Mouse (Mus musculus): ENCODE data around the gene Tmem177. TPM values are rescaled to one million over a fixed set of nuclear protein-coding genes. Genes with fewer than 3 reads are reported as not detected.

The Tmem177 gene
- 10 to 100 TPM in 2 of 4 experiments, 1 to 10 TPM in 2; 9.6 to 12.2 (median 10.4) TPM for total RNA-seq (2022)

DNA sequence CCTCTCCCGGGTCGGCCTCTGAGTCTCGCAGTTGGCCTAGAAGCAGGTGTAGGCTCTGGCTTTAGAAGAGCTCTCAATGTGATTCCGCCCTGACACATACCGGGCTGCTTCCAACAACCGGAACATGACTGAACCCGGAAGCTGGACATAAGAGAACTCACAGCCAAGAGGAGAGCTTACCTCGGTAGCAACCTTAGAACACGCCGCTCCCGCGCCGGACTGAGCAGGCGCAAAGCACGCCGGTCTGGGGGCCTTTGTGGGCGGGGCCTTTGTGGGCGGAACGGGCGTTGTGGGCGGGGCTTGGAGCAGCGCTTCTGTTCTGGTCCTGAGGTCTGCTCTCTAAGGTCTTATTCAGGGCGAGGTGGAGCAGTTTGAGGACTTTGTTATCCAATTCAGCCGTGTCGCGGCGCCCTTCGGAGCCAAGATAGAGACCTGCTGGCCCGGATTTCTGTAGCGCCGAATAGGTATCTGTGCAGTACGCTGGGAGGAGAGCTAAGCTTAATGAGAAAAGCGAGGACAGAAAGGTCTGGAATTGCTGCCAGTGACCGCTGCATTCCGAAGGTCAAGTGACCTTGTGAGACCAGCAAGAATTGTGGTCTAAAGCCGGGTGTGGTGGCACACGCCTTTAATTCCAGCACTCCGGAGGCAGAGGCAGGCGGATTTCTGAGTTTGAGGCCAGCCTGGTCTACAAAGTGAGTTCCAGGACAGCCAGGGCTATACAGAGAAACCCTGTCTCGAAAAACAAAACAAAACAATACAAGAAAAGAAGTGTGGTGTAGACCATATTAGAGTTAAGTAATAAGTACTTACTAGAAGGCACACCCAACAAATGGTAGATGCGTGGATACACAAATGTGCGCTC is at the start of gene Tmem177:
Gene Tmem177 (minus strand): TSS at position 256 of the 862 bp plus-strand sequence.
- peak; percentile 95 for DNase-seq (ENCODE audit: low spot score)

DNA sequence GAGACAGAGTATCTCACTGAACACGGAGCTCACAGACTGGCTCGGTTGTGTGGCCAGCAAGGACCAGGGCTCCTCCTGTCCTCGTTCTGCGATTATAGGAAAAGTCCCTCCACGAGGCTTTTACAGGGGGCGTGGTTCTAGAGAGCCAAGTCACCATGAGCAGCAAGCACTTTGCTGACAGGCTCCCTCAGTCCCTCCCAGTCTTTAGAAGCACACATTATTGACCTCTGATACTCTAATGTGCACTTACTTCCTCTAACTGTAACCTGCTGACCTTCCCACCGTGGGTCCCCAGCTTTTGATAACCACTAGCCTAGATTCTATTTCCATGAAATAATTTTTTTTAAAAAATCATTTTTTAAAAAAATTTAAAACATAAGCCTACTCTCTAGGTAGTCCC is 46.9 kb upstream of the Tmem177 start:
- DNase-seq (ENCODE audit: low spot score), result no peak

DNA sequence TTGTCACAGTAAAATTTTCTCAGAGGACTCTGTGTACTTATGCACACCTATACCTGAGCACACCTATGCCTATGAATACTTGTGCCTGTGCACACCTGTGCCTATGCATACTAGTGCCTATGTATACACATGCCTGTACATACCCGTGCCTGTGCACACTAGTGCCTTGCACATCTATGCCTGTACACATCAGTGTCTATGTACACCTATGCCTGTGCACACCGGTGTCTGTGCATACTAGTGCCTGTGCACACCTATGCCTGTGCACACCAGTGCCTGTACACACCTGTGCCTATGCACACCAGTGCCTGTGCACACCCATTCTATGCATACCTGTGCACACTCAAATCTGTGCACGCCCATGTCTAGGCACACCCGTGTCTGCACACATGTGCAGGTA is 46.5 kb upstream of the Tmem177 start:
- DNase-seq (ENCODE audit: low spot score), result no peak

DNA sequence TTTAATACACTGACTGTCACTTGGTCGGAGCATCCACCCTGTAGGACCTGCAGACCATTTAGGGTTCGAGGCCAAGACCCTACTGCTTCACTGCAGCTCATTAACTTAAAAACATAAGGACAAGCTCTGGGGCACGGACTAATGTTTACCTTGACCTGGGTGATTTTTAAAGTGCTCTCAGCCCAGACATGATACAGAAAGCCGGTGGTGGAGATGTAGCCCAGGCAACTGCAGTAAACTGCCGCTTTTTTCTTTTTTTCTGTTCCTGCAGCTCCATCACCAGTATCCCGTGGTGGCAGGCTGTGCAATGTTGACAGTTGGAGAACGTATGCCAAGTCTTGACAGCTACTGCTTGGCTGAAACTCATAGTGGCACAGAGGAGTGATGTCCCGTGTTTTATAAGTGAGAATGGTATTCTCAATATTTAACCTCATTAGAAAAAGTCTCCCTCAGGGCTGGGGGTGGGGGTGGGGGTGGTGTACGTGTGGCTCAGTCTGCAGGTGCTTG is 44.8 kb upstream of the Tmem177 start:
- DNase-seq (ENCODE audit: low spot score), result no peak

DNA sequence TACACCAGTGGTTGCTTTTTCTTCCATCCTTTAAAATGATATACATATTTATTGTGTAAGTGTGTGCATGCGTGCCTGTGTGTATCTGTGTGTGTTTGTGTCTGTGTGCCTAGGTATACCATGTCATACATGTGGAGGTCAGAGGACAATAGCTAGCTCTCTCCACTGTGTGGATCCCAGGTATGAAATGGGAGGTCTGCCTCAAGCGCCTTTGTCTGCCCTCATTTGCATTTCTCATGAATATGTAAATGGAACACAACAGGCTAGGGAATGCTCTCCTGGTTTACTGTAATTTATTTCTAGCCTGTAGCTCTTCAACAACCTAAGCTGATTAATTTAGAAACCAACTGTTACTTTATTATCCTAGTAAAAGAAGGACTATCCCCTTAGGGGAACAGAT is 41.7 kb upstream of the Tmem177 start:
- DNase-seq (ENCODE audit: low spot score), result no peak

DNA sequence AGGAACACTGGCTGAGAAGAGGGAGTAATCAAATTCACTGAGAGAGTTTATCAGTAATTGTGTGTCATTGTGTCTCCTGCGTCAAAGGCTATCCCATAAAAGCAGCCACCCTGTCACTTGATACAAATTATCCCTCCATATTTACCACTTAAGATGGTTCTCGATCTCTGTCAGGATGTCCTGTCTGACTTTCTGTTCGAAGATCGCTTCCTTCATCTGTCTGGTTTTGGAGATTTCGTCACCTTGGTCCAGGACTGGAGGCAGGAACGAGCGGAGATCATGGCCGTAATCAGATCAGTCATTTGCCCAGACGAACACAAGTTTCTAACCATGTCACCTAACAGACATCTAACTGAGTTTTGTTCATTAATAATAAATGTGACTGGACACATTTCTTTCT is 40.4 kb upstream of the Tmem177 start:
- no peak for DNase-seq (ENCODE audit: low spot score)

DNA sequence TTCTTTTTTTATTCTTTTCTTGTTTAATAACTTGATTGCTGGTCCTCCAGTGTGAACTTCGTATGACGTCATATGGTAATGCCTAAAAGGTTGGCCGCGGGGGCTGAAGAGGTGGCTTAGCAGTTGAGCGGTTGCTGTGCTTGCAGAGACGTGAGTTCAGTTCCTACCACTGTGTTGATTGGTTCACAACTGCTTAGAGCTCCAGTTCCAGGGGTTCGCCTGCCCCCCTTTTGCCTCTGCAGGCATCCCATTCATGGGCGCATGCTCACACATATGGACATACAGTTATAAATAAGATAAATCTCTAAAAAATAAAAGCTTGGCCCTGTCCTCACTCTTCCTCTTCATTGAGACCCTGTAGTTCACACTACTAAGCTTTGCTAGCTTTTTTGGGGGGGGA is 37.1 kb upstream of the Tmem177 start:
- no peak for DNase-seq (ENCODE audit: low spot score)

DNA sequence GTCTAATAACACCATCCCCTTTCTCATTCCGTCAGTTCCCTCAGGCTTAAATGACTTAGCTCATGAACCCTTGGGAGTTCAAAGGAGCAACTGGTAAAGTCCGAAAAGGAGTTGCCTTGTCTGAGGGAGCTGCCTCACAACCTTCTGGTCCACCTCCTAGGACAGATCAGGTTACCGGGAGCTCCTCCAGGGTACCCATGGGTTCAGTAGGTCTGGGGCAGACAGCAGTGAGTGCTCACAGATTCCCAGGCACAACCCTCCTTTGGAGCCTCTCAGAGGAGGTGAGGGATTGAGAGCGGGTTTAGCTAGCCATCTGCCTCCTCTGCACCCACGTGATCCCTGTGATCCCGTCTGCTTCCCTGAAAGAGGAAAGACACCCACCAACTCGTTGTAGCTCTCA is 23.9 kb upstream of the Tmem177 start:
- no peak for DNase-seq (ENCODE audit: low spot score)

DNA sequence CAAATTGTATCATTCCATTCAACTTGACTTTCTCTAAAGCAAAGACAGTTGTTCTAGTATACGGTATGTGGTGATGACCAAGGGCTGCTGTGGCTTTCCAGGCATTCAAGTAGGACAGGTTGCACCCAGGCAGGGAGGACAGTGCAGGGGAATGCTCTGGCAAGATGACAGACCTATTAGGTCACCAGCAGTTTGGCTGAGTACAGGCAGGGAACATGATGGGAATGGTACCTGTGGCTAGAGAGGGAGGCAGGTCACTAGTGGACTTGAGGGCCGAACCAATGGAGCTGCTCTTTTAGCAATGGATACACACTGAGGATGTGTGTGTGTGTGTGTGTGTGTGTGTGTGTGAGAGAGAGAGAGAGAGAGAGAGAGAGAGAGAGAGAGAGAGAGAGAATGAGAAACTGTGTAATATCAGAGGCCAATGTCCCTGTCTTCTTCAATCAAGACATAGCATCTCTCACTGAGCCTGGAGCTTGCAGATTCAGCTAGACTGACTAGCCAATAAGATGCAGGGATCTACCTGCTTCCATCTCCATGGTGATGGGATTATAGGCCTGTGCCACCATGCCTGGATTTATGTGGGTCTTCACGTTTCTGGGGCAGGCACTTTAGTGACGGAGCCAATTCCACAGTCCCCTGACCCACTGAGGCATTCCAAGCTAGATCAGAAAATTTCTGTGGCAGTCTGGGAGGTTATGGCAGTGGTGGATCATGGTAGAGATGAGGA is 18.6 kb upstream of the Tmem177 start:
- no peak for DNase-seq (ENCODE audit: low spot score)

DNA sequence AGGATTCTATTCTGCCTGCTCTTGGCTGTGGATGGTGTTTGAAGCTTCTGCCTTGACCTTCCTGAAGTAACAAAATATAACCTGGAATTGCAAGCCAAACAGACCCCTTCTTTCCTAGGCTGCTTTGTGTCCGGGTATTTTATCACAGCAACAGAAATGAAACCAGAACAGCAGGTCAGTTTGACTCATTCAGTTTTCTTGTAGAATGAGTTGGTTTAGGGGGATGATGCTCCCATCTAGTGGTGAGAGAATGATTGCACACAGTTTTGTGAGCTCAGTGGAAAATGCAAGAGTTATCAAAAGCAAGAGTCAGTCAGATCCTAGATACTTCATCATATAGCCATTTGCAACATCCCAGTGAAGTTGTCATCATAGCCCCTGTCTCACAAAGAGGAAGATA is 16.7 kb upstream of the Tmem177 start:
- DNase-seq (ENCODE audit: low spot score), result peak; percentile 11

DNA sequence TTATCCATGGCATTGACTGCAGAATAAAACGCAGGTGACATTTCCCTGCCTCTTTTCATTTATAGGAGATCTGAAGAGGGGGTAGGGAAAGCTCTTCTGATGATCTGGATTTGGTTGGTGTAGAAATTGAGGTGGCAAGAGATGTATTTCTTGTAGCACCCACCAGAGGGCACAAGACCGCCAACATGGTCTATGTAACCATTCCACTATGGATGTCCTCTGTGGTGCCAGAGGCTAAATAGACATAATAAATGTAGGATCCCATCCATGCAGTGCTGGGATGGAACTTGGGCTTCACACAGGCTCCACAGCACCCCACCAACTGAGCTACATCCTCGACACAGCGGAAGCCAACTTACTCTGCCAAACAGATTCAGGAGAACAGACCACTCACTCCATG is 6.3 kb upstream of the Tmem177 start:
- no peak for DNase-seq (ENCODE audit: low spot score)

DNA sequence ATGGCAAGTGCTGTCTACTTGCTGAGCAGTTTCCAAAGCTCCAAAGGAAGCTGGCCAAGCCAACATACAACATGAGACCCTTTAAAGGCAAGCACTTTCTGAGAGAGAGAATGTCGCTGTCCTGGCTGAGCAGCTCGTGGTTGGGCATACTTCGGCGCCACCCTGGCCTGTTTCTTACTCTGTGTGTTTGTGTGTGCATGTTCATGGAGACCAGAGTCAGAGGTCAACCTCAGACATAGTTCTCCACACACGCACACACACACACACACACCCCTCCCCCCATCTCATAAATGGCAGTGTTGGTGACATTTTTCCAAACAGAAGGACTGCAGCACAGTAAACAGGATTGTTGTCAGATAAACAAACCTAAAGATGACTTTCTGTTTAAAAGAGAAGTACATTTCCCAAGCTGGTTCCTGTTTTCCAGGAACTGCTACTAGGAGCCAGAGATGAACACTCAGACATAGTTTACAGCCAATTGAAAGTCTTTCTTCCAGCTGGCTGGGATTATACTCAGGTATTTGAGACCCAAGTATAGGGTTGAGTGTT is 3.9 kb upstream of the Tmem177 start:
- DNase-seq (ENCODE audit: low spot score), result no peak

DNA sequence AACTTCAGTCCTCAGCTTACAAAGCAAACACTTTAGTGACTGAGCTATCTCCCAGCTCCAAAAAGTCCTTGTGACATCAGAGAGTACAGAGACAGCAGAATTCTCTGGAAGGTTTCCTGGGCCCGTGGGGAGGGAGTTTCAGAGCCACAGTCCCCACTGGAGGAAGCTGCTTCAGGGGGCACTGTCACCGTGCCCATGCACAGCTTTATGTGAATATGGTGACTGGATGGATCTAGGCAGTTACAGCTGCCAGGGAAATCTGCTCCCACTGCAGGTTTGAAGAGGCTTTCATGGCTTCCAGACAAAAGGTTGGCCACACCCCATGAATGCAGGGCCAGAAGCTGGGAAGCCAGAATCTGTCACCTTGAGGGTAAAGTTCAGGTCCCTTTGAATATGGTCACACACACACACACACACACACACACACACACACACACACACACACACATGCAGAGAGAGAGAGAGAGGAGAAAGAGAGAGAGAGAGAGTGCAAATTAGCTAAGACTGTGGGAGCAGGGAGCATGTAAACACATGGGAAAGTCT is 5.7 kb downstream of the Tmem177 start:
- no peak for DNase-seq (ENCODE audit: low spot score)

DNA sequence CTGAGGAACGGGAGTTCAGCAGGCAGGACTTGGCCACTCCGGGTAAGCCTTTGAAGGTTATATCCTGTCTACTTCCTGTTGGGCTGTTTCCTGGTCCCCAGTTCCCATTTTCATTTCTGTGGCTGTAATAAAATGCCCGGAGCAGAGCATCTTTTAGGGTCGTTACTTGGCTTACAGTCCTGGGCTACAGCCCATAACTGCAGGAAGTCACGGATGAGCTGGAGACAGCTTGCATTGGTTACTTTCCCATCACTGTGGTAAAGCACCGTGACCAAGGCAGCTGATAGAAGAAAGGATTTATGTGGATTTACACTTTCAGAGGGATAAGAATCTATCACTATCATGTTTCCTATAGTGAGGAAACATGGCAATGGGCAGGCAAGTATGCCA is 9.8 kb downstream of the Tmem177 start:
- DNase-seq (ENCODE audit: low spot score), result no peak

DNA sequence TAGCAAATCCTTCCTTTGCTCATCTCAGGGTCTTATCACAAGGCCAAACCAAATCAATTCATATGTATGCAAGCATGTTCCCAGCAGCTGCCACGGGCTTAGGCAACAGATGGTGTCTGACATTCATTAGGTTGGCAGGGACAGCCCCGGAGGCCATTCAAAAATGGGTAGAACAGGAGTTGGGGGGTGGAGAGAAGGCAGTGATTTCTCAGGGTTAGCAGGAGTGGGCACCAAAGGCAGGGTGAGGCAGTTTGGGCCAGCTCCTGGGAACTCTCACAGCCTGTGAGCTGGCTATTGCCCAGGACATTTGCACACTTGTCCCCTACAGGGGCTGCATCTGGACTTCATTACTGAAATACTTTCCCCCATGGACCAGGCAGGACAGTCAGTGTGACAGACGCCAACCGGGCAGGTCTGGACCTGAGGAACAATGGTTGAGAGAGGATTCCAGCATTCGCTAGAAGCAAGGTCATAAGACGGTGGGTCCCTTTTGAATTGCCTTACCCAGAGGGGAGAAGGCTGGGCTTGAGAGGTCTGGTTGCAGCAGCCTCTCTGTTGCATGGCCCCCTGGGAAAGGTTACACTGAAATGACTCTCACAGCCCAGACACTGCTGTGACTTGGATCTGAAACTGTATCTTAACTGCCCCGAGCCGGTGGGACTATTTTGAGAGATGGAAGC is 10.3 kb downstream of the Tmem177 start:
- no peak for DNase-seq (ENCODE audit: low spot score)

DNA sequence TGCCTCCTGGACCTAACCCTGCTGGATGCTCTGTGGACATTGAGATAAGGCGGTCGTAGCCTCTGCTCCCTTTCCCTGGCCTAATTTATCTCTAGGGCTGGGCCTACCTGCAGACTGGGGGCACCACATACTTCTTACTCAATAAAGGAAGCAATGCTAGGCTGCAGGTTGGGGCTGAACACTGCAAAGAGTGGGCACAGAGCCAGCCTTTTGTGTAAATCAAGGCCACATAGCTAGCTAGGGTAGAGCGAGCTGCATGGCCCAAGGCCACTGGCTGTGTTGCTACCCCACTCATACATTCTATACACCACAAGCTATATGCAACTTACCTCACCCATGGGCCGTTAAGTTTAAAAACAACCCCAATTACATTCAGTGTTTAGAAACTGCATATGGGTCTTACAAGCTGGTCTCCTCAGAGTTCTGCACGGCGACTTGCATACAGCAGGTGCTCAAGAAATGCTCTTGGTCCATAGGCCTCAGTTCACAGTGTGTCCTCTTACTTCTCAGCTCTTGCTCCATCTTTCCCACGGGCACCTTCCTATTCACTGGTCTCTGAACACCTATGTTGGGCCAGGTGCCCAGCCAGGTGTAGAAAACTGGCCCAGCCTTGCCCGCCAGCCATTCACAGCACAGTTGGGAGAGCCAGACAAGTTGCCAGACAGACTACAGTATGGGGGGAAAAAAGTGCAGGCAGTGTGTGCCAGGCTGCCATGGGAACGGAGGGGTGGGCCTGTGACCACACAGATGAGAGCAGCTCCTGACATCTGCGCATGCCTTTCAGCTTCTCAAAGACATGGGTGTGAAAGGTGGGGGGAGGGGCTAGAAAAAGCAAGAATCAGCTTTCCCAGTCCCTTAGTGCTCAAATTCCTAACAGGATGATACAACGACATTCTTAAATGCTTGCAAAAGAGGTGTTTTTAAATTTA is 13.5 kb downstream of the Tmem177 start:
- DNase-seq (ENCODE audit: low spot score), result no peak

DNA sequence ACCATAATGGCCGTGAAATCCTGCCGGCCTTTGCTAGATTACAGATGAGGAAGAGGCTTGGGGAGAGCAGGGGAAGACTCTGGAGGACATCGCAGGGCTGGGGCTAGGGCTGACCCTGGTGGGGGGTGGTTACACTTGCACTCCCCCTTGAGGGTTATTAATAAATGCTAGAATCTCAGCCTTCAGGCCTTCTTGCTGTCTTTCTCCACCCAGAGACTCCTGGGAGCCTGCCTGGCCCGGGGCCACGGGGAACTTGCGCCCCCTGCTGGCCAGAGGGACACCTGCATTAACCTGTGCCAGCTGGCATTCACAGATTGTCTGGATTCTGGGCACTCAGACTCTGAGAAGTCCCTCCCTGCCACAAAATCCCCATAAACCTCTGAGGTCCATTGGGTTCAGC is 18.1 kb downstream of the Tmem177 start:
- peak; percentile 40 for DNase-seq (ENCODE audit: low spot score)

DNA sequence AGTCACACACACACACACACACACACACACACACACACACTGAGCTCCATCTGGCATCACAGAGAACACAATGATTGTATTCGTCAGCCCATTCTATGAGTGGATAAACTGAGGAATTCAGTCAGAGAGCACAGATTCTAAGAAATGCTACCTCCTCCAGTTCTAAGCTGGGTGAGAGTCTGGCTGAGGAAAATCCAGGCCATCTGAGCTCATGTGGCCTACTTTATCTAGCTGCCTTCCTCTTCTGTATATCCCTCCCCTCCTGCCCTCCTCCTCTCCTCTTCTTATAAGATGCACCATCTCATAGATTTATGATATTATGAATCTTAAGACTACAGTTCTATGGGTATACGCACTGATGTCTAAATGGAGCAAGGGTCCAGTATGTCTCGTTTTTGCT is 19.4 kb downstream of the Tmem177 start:
- DNase-seq (ENCODE audit: low spot score), result no peak

DNA sequence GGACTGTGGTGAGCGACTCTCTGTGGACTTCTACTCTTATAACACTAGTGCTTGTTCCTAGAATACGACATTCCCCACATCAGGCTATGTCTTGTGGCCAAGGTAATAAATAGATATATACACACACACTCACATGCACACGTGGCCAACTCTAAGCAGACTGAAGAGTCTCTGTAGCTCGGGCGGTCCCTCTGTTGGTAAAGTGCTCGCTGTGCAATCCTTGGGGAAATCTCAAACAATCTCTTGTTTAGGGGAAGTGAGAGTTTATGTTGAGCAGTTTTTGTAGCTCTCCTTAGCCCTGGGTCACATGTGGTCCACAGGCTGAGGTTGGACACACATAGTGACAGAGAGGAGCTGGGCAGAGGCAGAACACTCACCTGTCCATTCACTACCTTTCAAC is 20.1 kb downstream of the Tmem177 start:
- no peak for DNase-seq (ENCODE audit: low spot score)

DNA sequence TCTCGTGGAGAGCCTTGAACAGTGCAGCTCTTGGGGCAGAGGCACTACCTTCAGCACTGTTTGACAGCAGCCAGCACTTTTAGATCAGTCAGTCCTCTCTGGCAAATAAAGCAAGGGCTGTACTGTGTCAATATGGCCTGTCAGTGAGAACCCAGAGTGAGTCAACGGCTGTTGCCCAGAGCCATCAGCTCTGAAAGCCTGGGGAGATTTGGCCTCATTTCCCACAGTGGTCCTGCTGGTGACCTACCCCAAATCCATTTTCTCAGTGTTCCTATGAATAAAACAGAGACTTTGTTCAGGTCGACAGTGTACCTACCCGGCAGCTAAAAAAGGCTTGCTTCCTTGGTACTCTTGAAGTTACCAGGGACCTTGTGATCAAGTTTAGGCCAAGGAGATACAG is 21.1 kb downstream of the Tmem177 start:
- DNase-seq (ENCODE audit: low spot score), result no peak

DNA sequence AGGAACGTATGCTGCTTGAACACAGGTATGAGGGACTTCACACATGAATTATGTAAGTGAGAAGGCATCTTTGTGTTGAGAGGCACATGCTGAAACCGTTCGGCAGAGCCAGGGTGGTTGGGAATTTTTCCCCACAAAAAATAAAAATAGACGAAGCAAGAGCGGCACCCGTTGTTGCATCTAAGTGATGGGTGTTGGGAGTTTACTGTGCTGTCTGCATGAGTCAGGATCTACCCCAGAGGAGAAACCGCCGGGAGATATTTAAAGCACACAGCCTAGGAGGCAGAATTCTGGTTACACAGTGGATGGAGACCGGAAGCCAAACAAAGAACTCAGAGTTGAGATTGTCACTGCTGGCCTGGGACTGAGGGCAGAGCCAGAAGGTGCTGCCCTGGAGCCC is 21.9 kb downstream of the Tmem177 start:
- no peak for DNase-seq (ENCODE audit: low spot score)

Data from heart, adult 8-10 months (tissue).